In the genomic region with DNA sequence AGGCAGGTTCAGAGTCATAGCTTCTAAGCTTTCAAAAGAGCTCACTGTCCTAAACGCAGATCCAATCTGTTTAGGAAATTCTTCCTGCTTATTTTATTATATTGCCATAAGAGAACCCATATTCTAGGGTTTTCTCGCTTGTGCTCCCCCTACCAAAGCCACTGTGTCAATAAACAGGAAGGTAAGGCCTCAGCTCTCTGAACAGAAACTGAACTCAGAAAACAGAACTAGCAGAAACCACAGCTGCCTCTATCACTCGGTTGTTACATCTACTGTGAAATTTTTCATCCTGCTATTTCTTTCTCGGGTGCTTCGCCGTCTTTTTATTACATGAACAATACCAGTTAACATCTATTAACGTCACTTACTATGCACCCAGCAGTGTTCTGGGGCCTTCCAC, we compare ENCODE assay signal across 16 mouse cellular contexts.
"Had no signal": no experiment of that assay in that cellular context is flagged by ENCODE, and none has a peak within 500 bp of the region (broad histone marks: within the 10 kb centered on the region; RNA-seq: fewer than 3 reads in every experiment).

No protein-coding gene starts in this region.

- DNase-seq: gastrocnemius, postnatal 14 days; gastrocnemius, postnatal 36 days; heart, adult 18-20 months; heart, postnatal 10 days; heart, postnatal 4 days; kidney, adult 11 months; kidney, adult 2 months; kidney, adult 9 months; kidney, postnatal 14 days; kidney, postnatal 36 days; layer of hippocampus, adult 9-11 months; layer of hippocampus, postnatal 36 days; liver; liver, embryonic 13.5 days had no signal

- ATAC-seq: hindbrain, postnatal 0 days; intestine, embryonic 16.5 days had no signal
